Mouse (Mus musculus): ENCODE measurements at regions not wholly inside any gene's neighbourhood (a gene's known extent, or its start where the extent isn't known, plus 50 kb on each side); places are given as distances from the start of the nearest gene placed in this dataset.

- no peak overlapping the region for H3K27ac ChIP-seq (replicated peaks; ENCODE audit: low read depth, low read length)
- no peak for ATAC-seq (ENCODE audit: low FRiP score, low TSS enrichment)
- H3K4me3 ChIP-seq (replicated peaks; ENCODE audit: low read depth, low read length) = no peak overlapping the region
- H3K4me1 ChIP-seq (ENCODE audit: control insufficient read depth, insufficient read depth, low read length) = no peaks in the 10 kb centered on the region
- no peaks in the 10 kb centered on the region for H3K36me3 ChIP-seq (ENCODE audit: control insufficient read depth, insufficient read depth, low read length)
- no peaks in the 10 kb centered on the region for H3K27me3 ChIP-seq (ENCODE audit: control insufficient read depth, insufficient read depth, low read length)
- H3K9me3 ChIP-seq (ENCODE audit: control insufficient read depth, low read length) = no peaks in the 10 kb centered on the region
- 92% methylated on average over 11 of the region's 11 CpGs for WGBS
- no peak overlapping the region for H3K9ac ChIP-seq (replicated peaks; ENCODE audit: low read length)
- H3K4me2 ChIP-seq (ENCODE audit: low read length) = no peak overlapping the region
- DNase-seq = no peak
Measured at GRCm38 (mm10) chr1:152282106-152282505, 104.4 kb downstream of the Tsen15 start.

- Histone ChIP-seq H3K27me3 (ENCODE audit: control insufficient read depth, insufficient read depth, low read length) (no peaks in the 10 kb centered on the region), H3K4me2 (ENCODE audit: low read length) (no peak overlapping the region), H3K36me3 (ENCODE audit: control insufficient read depth, insufficient read depth, low read length) (no peaks in the 10 kb centered on the region), H3K4me1 (ENCODE audit: control insufficient read depth, insufficient read depth, low read length) (no peaks in the 10 kb centered on the region), H3K27ac (replicated peaks; ENCODE audit: low read depth, low read length) (peak overlapping the region; percentile 58), H3K4me3 (replicated peaks; ENCODE audit: low read depth, low read length) (no peak overlapping the region), H3K9ac (replicated peaks; ENCODE audit: low read length) (no peak overlapping the region), H3K9me3 (ENCODE audit: control insufficient read depth, low read length) (no peaks in the 10 kb centered on the region)
- WGBS = 69% methylated on average over 8 of the region's 8 CpGs
- ATAC-seq (ENCODE audit: low FRiP score, low TSS enrichment) = no peak
- DNase-seq = peak; percentile 51
Measured at GRCm38 (mm10) chr1:152281201-152281600, 105.3 kb downstream of the Tsen15 start.

- Histone ChIP-seq H3K27ac (replicated peaks; ENCODE audit: low read depth, low read length) (no peak overlapping the region), H3K9ac (replicated peaks; ENCODE audit: low read length) (no peak overlapping the region), H3K4me3 (replicated peaks; ENCODE audit: low read depth, low read length) (no peak overlapping the region), H3K4me1 (ENCODE audit: control insufficient read depth, insufficient read depth, low read length) (no peaks in the 10 kb centered on the region), H3K27me3 (ENCODE audit: control insufficient read depth, insufficient read depth, low read length) (no peaks in the 10 kb centered on the region), H3K4me2 (ENCODE audit: low read length) (no peak overlapping the region), H3K9me3 (ENCODE audit: control insufficient read depth, low read length) (no peaks in the 10 kb centered on the region), H3K36me3 (ENCODE audit: control insufficient read depth, insufficient read depth, low read length) (no peaks in the 10 kb centered on the region)
- DNase-seq (no peak), ATAC-seq (ENCODE audit: low FRiP score, low TSS enrichment) (no peak)
- 39% methylated on average over 1 of the region's 1 CpGs for WGBS
Measured at GRCm38 (mm10) chr1:152280014-152280413, 106.5 kb downstream of the Tsen15 start.

GRCm38 (mm10) chr1:152275011-152275410, 111.5 kb downstream of the Tsen15 start:
- Histone ChIP-seq H3K4me2 (ENCODE audit: low read length) (no peak overlapping the region), H3K36me3 (ENCODE audit: control insufficient read depth, insufficient read depth, low read length) (no peaks in the 10 kb centered on the region), H3K9ac (replicated peaks; ENCODE audit: low read length) (no peak overlapping the region), H3K27me3 (ENCODE audit: control insufficient read depth, insufficient read depth, low read length) (no peaks in the 10 kb centered on the region), H3K4me1 (ENCODE audit: control insufficient read depth, insufficient read depth, low read length) (no peaks in the 10 kb centered on the region), H3K4me3 (replicated peaks; ENCODE audit: low read depth, low read length) (no peak overlapping the region), H3K27ac (replicated peaks; ENCODE audit: low read depth, low read length) (no peak overlapping the region), H3K9me3 (ENCODE audit: control insufficient read depth, low read length) (no peaks in the 10 kb centered on the region)
- ATAC-seq (ENCODE audit: low FRiP score, low TSS enrichment) (no peak), DNase-seq (no peak)
- 96% methylated on average over 24 of the region's 24 CpGs for WGBS

- H3K27me3 ChIP-seq (ENCODE audit: control insufficient read depth, insufficient read depth, low read length) = no peaks in the 10 kb centered on the region
- no peak overlapping the region for H3K4me2 ChIP-seq (ENCODE audit: low read length)
- H3K4me3 ChIP-seq (replicated peaks; ENCODE audit: low read depth, low read length) = no peak overlapping the region
- ATAC-seq (ENCODE audit: low FRiP score, low TSS enrichment) = no peak
- 84% methylated on average over 1 of the region's 1 CpGs for WGBS
- H3K27ac ChIP-seq (replicated peaks; ENCODE audit: low read depth, low read length) = no peak overlapping the region
- no peak for DNase-seq
- H3K9ac ChIP-seq (replicated peaks; ENCODE audit: low read length) = no peak overlapping the region
- H3K36me3 ChIP-seq (ENCODE audit: control insufficient read depth, insufficient read depth, low read length) = no peaks in the 10 kb centered on the region
- H3K9me3 ChIP-seq (ENCODE audit: control insufficient read depth, low read length) = no peaks in the 10 kb centered on the region
- H3K4me1 ChIP-seq (ENCODE audit: control insufficient read depth, insufficient read depth, low read length) = no peaks in the 10 kb centered on the region
Measured at GRCm38 (mm10) chr1:152273430-152273829, 113.1 kb downstream of the Tsen15 start.

- DNase-seq (no peak), ATAC-seq (ENCODE audit: low FRiP score, low TSS enrichment) (no peak)
- no peak overlapping the region for H3K27ac ChIP-seq (replicated peaks; ENCODE audit: low read depth, low read length)
Measured at GRCm38 (mm10) chr1:152269936-152270702, 116.4 kb downstream of the Tsen15 start.

GRCm38 (mm10) chr1:152266390-152266789, 120.1 kb downstream of the Tsen15 start:
- Histone ChIP-seq H3K27me3 (ENCODE audit: control insufficient read depth, insufficient read depth, low read length) (no peaks in the 10 kb centered on the region), H3K9me3 (ENCODE audit: control insufficient read depth, low read length) (no peaks in the 10 kb centered on the region), H3K36me3 (ENCODE audit: control insufficient read depth, insufficient read depth, low read length) (no peaks in the 10 kb centered on the region), H3K4me3 (replicated peaks; ENCODE audit: low read depth, low read length) (no peak overlapping the region), H3K27ac (replicated peaks; ENCODE audit: low read depth, low read length) (no peak overlapping the region), H3K4me1 (ENCODE audit: control insufficient read depth, insufficient read depth, low read length) (no peaks in the 10 kb centered on the region), H3K9ac (replicated peaks; ENCODE audit: low read length) (no peak overlapping the region), H3K4me2 (ENCODE audit: low read length) (no peak overlapping the region)
- DNase-seq (no peak), ATAC-seq (ENCODE audit: low FRiP score, low TSS enrichment) (no peak)

More at GRCm38 (mm10) chr1:152269936-152270702, 116.4 kb downstream of the Tsen15 start:
- no peaks in the 10 kb centered on the region for H3K27me3 ChIP-seq (ENCODE audit: control insufficient read depth, insufficient read depth, low read length)
- H3K4me1 ChIP-seq (ENCODE audit: control insufficient read depth, insufficient read depth, low read length) = no peaks in the 10 kb centered on the region
- H3K36me3 ChIP-seq (ENCODE audit: control insufficient read depth, insufficient read depth, low read length) = no peaks in the 10 kb centered on the region
- WGBS = 58% methylated on average over 10 of the region's 10 CpGs
- H3K4me2 ChIP-seq (ENCODE audit: low read length) = no peak overlapping the region
- no peaks in the 10 kb centered on the region for H3K9me3 ChIP-seq (ENCODE audit: control insufficient read depth, low read length)
- H3K4me3 ChIP-seq (replicated peaks; ENCODE audit: low read depth, low read length) = no peak overlapping the region
- H3K9ac ChIP-seq (replicated peaks; ENCODE audit: low read length) = no peak overlapping the region

GRCm38 (mm10) chr1:152264981-152265380, 121.5 kb downstream of the Tsen15 start:
- H3K27ac ChIP-seq (replicated peaks; ENCODE audit: low read depth, low read length) = no peak overlapping the region
- DNase-seq (no peak), ATAC-seq (ENCODE audit: low FRiP score, low TSS enrichment) (no peak)
- WGBS = 88% methylated on average over 6 of the region's 6 CpGs
- no peaks in the 10 kb centered on the region; the same call in 1 of the 2 replicates for H3K27me3 ChIP-seq (ENCODE audit: control insufficient read depth, insufficient read depth, low read length)
- no peak overlapping the region for H3K4me2 ChIP-seq (ENCODE audit: low read length)
- no peaks in the 10 kb centered on the region for H3K4me1 ChIP-seq (ENCODE audit: control insufficient read depth, insufficient read depth, low read length)
- H3K9ac ChIP-seq (replicated peaks; ENCODE audit: low read length) = no peak overlapping the region
- no peaks in the 10 kb centered on the region for H3K9me3 ChIP-seq (ENCODE audit: control insufficient read depth, low read length)
- no peak overlapping the region for H3K4me3 ChIP-seq (replicated peaks; ENCODE audit: low read depth, low read length)
- H3K36me3 ChIP-seq (ENCODE audit: control insufficient read depth, insufficient read depth, low read length) = no peaks in the 10 kb centered on the region

GRCm38 (mm10) chr1:152261472-152261871, 125.0 kb downstream of the Tsen15 start:
- Histone ChIP-seq H3K4me3 (replicated peaks; ENCODE audit: low read depth, low read length) (no peak overlapping the region), H3K4me1 (ENCODE audit: control insufficient read depth, insufficient read depth, low read length) (no peaks in the 10 kb centered on the region), H3K27me3 (ENCODE audit: control insufficient read depth, insufficient read depth, low read length) (no peaks in the 10 kb centered on the region; the same call in 1 of the 2 replicates), H3K9ac (replicated peaks; ENCODE audit: low read length) (no peak overlapping the region), H3K27ac (replicated peaks; ENCODE audit: low read depth, low read length) (no peak overlapping the region), H3K9me3 (ENCODE audit: control insufficient read depth, low read length) (no peaks in the 10 kb centered on the region), H3K36me3 (ENCODE audit: control insufficient read depth, insufficient read depth, low read length) (no peaks in the 10 kb centered on the region), H3K4me2 (ENCODE audit: low read length) (no peak overlapping the region)
- no peak for ATAC-seq (ENCODE audit: low FRiP score, low TSS enrichment)
- DNase-seq = no peak
- 32% methylated on average over 4 of the region's 4 CpGs for WGBS
